Mouse (Mus musculus) olfactory bulb, adult 2 months (tissue): ENCODE results near the gene Setd7.

Experiments
- CTCF ChIP-seq: fragments of 200-500 bp; IDR thresholded peaks from 2 replicates; pipeline ENCODE4 v1.5.1; 2012; ENCODE audit warnings: low read depth, mild to moderate bottlenecking, low read length, moderate library complexity; ENCODE audit not compliant: insufficient read depth
- POLR2A ChIP-seq: fragments of 200-500 bp; IDR thresholded peaks from 2 replicates; pipeline ENCODE4 v1.6.1; 2012; ENCODE audit warnings: mild to moderate bottlenecking, low read depth, low read length, moderate library complexity; ENCODE audit not compliant: insufficient read depth

DNA sequence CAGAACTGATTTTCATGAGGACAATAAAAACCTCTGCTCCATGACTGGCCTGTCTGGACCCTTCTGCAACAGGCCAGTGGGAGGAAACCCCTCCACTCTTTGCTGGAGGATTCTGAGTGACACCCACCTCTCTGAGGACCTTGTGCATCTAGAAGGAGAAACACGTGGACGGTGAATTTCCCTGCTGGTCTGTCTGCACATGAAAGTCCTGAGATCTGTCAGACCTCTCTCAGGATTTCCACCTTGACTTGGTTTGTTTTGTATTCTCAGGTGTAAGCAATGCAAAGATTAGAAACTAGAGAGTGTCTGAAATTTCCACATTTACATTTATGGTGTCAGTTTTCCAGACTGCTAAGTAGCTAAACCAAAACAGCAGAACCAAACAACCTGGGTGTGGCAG lies 8.5 kb downstream of the Setd7 start:
- TF ChIP-seq CTCF, result no peak
- no peak for TF ChIP-seq POLR2A
